ENCODE assay signal across 8 mouse cellular contexts in the genomic region with DNA sequence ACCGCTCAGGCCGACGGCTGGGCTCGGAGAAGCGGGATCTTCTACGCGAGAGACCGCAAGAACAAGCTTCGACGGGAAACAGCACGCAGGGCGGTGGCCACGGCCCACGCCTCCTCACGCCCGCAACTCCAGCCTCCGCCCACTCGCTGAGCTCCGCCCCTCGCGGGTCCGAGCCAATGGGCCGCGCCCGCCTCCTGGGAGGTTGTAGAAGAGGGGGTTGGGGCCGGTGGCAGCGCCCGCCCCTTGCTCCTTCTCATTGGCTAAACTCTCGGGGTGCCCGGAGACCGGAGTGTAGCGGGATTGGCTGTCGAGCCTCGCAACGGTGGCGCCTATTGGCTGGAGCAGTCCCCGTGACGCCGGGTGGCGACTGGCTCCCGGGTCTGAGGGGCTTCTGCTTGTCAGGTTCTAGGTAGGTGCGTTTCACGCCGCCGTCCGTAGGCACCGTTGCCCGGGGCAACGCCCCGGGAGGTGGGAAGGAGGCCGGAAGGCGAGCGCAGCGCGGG. TPM values are rescaled to one million over a fixed set of nuclear protein-coding genes. Genes with fewer than 3 reads are reported as not detected.
A peak's percentile ranks its signal among the peaks of the same experiment; 100 is the strongest.
DNase-seq lines count a peak whose midpoint lies in the region; ATAC-seq and TF ChIP-seq lines count a peak whose summit lies in the region.

Gene A930002H24Rik (minus strand): TSS at position 145 of the 503 bp plus-strand sequence.

- peak within 1 kb of the TSS; percentile 87 for H3K27ac ChIP-seq in forebrain, embryonic 15.5 days (replicated peaks)
- peak within 1 kb of the TSS; percentile 95 for H3K27ac ChIP-seq in layer of hippocampus, adult 2 months
- peak within 1 kb of the TSS; percentile 80 for H3K27ac ChIP-seq in lung, embryonic 14.5 days (ENCODE audit: low read depth)
- peak within 1 kb of the TSS; percentile 70; the same call in 1 of the 2 replicates for H3K27ac ChIP-seq in olfactory bulb, adult 2 months (ENCODE audit: insufficient read depth, low read depth, low read length)
- no peak within 1 kb of the TSS for H3K27ac ChIP-seq in thymus, adult 2 months (ENCODE audit: control insufficient read depth, insufficient read depth, low read length)

- WGBS in forebrain, embryonic 15.5 days, result under 1% methylated on average over 54 of the region's 55 CpGs
- 1% methylated on average over 55 of the region's 55 CpGs for WGBS in lung, embryonic 14.5 days
- WGBS in olfactory bulb, adult 2 months, result under 1% methylated on average over 55 of the region's 55 CpGs
- WGBS in thymus, adult 2 months, result under 1% methylated on average over 55 of the region's 55 CpGs

- intact Hi-C loops in heart, postnatal 36 days (cut with DNase I), result loop anchor here (5.0 kb wide), 2 partner anchors 64 to 469 kb away; partner anchors contain the start of gene Pja2

- H3K4me1 ChIP-seq in forebrain, embryonic 15.5 days, result peaks cover 14% of the 10 kb centered on the region
- peaks cover 6% of the 10 kb centered on the region for H3K4me1 ChIP-seq in lung, embryonic 14.5 days (ENCODE audit: insufficient read depth)
- peaks cover 3% of the 10 kb centered on the region; the same call in 1 of the 2 replicates for H3K4me1 ChIP-seq in olfactory bulb, adult 2 months (ENCODE audit: control insufficient read depth, insufficient read depth, low read length)
- peaks cover 16% of the 10 kb centered on the region for H3K4me1 ChIP-seq in thymus, adult 2 months (replicated peaks; ENCODE audit: control insufficient read depth, insufficient read depth, low read length)

- peak; percentile 80 for TF ChIP-seq POLR2A in olfactory bulb, adult 2 months (IDR thresholded peaks at IDR 0.05; ENCODE audit: insufficient read depth, low read depth, low read length)
- TF ChIP-seq POLR2A in thymus, adult 2 months (IDR thresholded peaks at IDR 0.05; ENCODE audit: control insufficient read depth, extremely low read depth, insufficient read depth, low read length, poor library complexity), result no peak

- no peaks in the 10 kb centered on the region for H3K36me3 ChIP-seq in forebrain, embryonic 15.5 days
- H3K36me3 ChIP-seq in lung, embryonic 14.5 days (ENCODE audit: insufficient read depth), result no peaks in the 10 kb centered on the region
- no peaks in the 10 kb centered on the region for H3K36me3 ChIP-seq in thymus, adult 2 months (ENCODE audit: control insufficient read depth, insufficient read depth, low read length)

- peak within 1 kb of the TSS; percentile 90 for H3K4me3 ChIP-seq in forebrain, embryonic 15.5 days
- peak within 1 kb of the TSS; percentile 78 for H3K4me3 ChIP-seq in layer of hippocampus, adult 2 months
- H3K4me3 ChIP-seq in lung, embryonic 14.5 days (ENCODE audit: low read depth, low read length), result peak within 1 kb of the TSS; percentile 94
- peak within 1 kb of the TSS; percentile 92 for H3K4me3 ChIP-seq in olfactory bulb, adult 2 months (ENCODE audit: insufficient read depth, low read depth, low read length)
- peak within 1 kb of the TSS; percentile 51 for H3K4me3 ChIP-seq in thymus, adult 2 months (ENCODE audit: control insufficient read depth, insufficient read depth, low read length)

- TF ChIP-seq CTCF in layer of hippocampus, adult 2 months (conservative IDR thresholded peaks at IDR 0.05), result no peak
- TF ChIP-seq CTCF in lung, embryonic 14.5 days (IDR thresholded peaks at IDR 0.05; ENCODE audit: low read depth), result no peak
- no peak for TF ChIP-seq CTCF in olfactory bulb, adult 2 months (IDR thresholded peaks at IDR 0.05; ENCODE audit: insufficient read depth, low read depth, low read length)
- TF ChIP-seq CTCF in thymus, adult 2 months (IDR thresholded peaks at IDR 0.05; ENCODE audit: borderline replicate concordance, control insufficient read depth, extremely low read depth, insufficient read depth, low read length, poor library complexity), result no peak

- H3K9ac ChIP-seq in forebrain, embryonic 15.5 days (replicated peaks), result peak within 1 kb of the TSS; percentile 88
- H3K9ac ChIP-seq in lung, embryonic 14.5 days, result peak within 1 kb of the TSS; percentile 85

- H3K9me3 ChIP-seq in forebrain, embryonic 15.5 days, result no peaks in the 10 kb centered on the region
- no peaks in the 10 kb centered on the region for H3K9me3 ChIP-seq in lung, embryonic 14.5 days (ENCODE audit: low read depth, low read length)

- no peaks in the 10 kb centered on the region for H3K27me3 ChIP-seq in forebrain, embryonic 15.5 days
- no peaks in the 10 kb centered on the region for H3K27me3 ChIP-seq in lung, embryonic 14.5 days (ENCODE audit: insufficient read depth, low read length)
- peaks cover 18% of the 10 kb centered on the region for H3K27me3 ChIP-seq in thymus, adult 2 months (ENCODE audit: control insufficient read depth, insufficient read depth, low read length)

- peak; percentile 97 for DNase-seq in ES-CJ7 (ENCODE audit: low read depth, low spot score)
- peak; percentile 99 for DNase-seq in cerebellum, adult 11 months
- DNase-seq in heart, postnatal 36 days, result peak; percentile 99
- peak; percentile 99 for DNase-seq in layer of hippocampus, adult 2 months (ENCODE audit: low spot score in 2 of 2)
- peak; percentile 98 for DNase-seq in lung, embryonic 14.5 days
- DNase-seq in thymus, adult 2 months, result peak; percentile 84

- peak within 1 kb of the TSS; percentile 86 for H3K4me2 ChIP-seq in forebrain, embryonic 15.5 days (replicated peaks)
- peak within 1 kb of the TSS; percentile 94 for H3K4me2 ChIP-seq in lung, embryonic 14.5 days

- ATAC-seq in forebrain, embryonic 15.5 days (replicated peaks), result peak; percentile 100
- peak; percentile 99 for ATAC-seq in lung, embryonic 14.5 days (ENCODE audit: insufficient read depth)

RNA-seq across cellular contexts. Expression of gene A930002H24Rik, which starts in this region (rescaled TPM):
- 2.0 and 2.9 TPM in 2 replicates for polyA plus RNA-seq in forebrain, embryonic 15.5 days (2015; fragmentation: Nextera tagmentation; extraction: Ambion mirVana)
- total RNA-seq in heart, postnatal 36 days (2021), result not detected
- not detected for total RNA-seq in layer of hippocampus, adult 2 months (2021)
- 2.9 and 3.2 TPM in 2 replicates for polyA plus RNA-seq in lung, embryonic 14.5 days (2014; fragmentation: Nextera tagmentation; extraction: Ambion mirVana)
- polyA plus RNA-seq in olfactory bulb, adult 2 months (2012; ENCODE audit: insufficient read depth, insufficient read length, low replicate concordance, missing spikeins), result not detected in 2 replicates
- polyA plus RNA-seq in thymus, adult 2 months (2012; rRNA removed), result not detected in 2 replicates

Comparison
In these comparisons a context has a peak if more than half of its experiments do, and no peak if none do; other contexts are left out.
1. Peak in DNase-seq in heart, postnatal 36 days; RNA of the gene not detected or under 1 TPM.
2. Peak in DNase-seq, H3K4me3 ChIP-seq and H3K27ac ChIP-seq in layer of hippocampus, adult 2 months; RNA of the gene not detected or under 1 TPM.
3. Peak in DNase-seq and H3K4me3 ChIP-seq in thymus, adult 2 months; RNA of the gene not detected or under 1 TPM.